In genomic region chr2:122294916-122295315, GRCm38 (mm10) we compare ENCODE assay signal across 26 mouse cellular contexts. TPM values are rescaled to one million over a fixed set of nuclear protein-coding genes. Genes with fewer than 3 reads are reported as not detected.
A peak's percentile ranks its signal among the peaks of the same experiment; 100 is the strongest.
DNase-seq lines count a peak whose midpoint lies in the region; ATAC-seq and TF ChIP-seq lines count a peak whose summit lies in the region.
"Had no signal": no experiment of that assay in that cellular context is flagged by ENCODE, and none has a peak within 500 bp of the region (broad histone marks: within the 10 kb centered on the region; RNA-seq: fewer than 3 reads in every experiment).

No protein-coding gene starts in this region.

- no peak overlapping the region for H3K4me2 ChIP-seq in hindbrain, embryonic 13.5 days
- H3K4me2 ChIP-seq in midbrain, postnatal 0 days (ENCODE audit: low read depth, low read length, poor library complexity, severe bottlenecking): no peak overlapping the region
- no peak overlapping the region for H3K4me2 ChIP-seq in midbrain, embryonic 14.5 days (ENCODE audit: low read length)
- no peak overlapping the region for H3K4me2 ChIP-seq in stomach, postnatal 0 days (replicated peaks; ENCODE audit: low read depth)
- H3K4me2 ChIP-seq: forebrain, embryonic 15.5 days; heart, embryonic 15.5 days; hindbrain, embryonic 15.5 days; lung, embryonic 15.5 days had no signal

- peak; percentile 8 for DNase-seq in hindbrain, embryonic 10.5 days (ENCODE audit: low spot score)
- no peak for DNase-seq in midbrain, postnatal 0 days (ENCODE audit: low spot score)
- DNase-seq in midbrain, embryonic 14.5 days: no peak
- peak; percentile 4 for DNase-seq in embryo, embryonic 9.5 days (ENCODE audit: extremely low spot score)
- DNase-seq in stomach, postnatal 0 days (ENCODE audit: low spot score): no peak
- DNase-seq in urinary bladder, postnatal 4 days (ENCODE audit: low spot score in 2 of 2): no peak
- DNase-seq in left cerebral cortex, adult 11 months (ENCODE audit: low spot score): no peak
- DNase-seq: adrenal gland, postnatal 25 days; cerebellum, adult 2 months; heart, adult 18-20 months; kidney, adult 8-10 months; kidney, postnatal 4 days; right cerebral cortex, postnatal 14 days had no signal

- 6% methylated on average over 7 of the region's 7 CpGs for WGBS in hindbrain, embryonic 10.5 days
- 4% methylated on average over 7 of the region's 7 CpGs for WGBS in hindbrain, embryonic 13.5 days
- WGBS in midbrain, postnatal 0 days: 6% methylated on average over 7 of the region's 7 CpGs
- WGBS in midbrain, embryonic 14.5 days: 8% methylated on average over 7 of the region's 7 CpGs
- WGBS in stomach, postnatal 0 days: 10% methylated on average over 7 of the region's 7 CpGs

- no peak overlapping the region for H3K4me3 ChIP-seq in hindbrain, embryonic 10.5 days
- no peak overlapping the region for H3K4me3 ChIP-seq in hindbrain, embryonic 13.5 days
- H3K4me3 ChIP-seq in midbrain, postnatal 0 days (ENCODE audit: low read depth, low read length): no peak overlapping the region
- H3K4me3 ChIP-seq in midbrain, embryonic 14.5 days (replicated peaks; ENCODE audit: low read depth, low read length): no peak overlapping the region
- no peak overlapping the region for H3K4me3 ChIP-seq in stomach, postnatal 0 days (ENCODE audit: low read depth, low read length)
- H3K4me3 ChIP-seq: erythroblast, embryonic 14.5 days; forebrain, embryonic 15.5 days; heart, embryonic 15.5 days; hindbrain, embryonic 15.5 days; lung, embryonic 15.5 days had no signal

- TF ChIP-seq CTCF in midbrain, postnatal 0 days (IDR thresholded peaks at IDR 0.05): peak; percentile 19; the same call in 1 of the 2 replicates
- peak; percentile 34 for TF ChIP-seq CTCF in stomach, postnatal 0 days (IDR thresholded peaks at IDR 0.05; ENCODE audit: low read depth)

- H3K27me3 ChIP-seq in hindbrain, embryonic 10.5 days (ENCODE audit: insufficient read depth, poor library complexity, severe bottlenecking): peaks cover 79% of the 10 kb centered on the region
- H3K27me3 ChIP-seq in hindbrain, embryonic 13.5 days: peaks cover 84% of the 10 kb centered on the region
- H3K27me3 ChIP-seq in midbrain, postnatal 0 days (ENCODE audit: insufficient read depth, low read length): peaks cover 50% of the 10 kb centered on the region
- H3K27me3 ChIP-seq in midbrain, embryonic 14.5 days (ENCODE audit: control insufficient read depth, insufficient read depth, low read length): peaks cover 59% of the 10 kb centered on the region
- H3K27me3 ChIP-seq in stomach, postnatal 0 days (ENCODE audit: control insufficient read depth, insufficient read depth, low read length): peaks cover 8% of the 10 kb centered on the region; the same call in 1 of the 2 replicates

- no peaks in the 10 kb centered on the region for H3K9me3 ChIP-seq in hindbrain, embryonic 10.5 days
- H3K9me3 ChIP-seq in hindbrain, embryonic 13.5 days: no peaks in the 10 kb centered on the region
- H3K9me3 ChIP-seq in midbrain, postnatal 0 days (ENCODE audit: low read length): no peaks in the 10 kb centered on the region
- H3K9me3 ChIP-seq in midbrain, embryonic 14.5 days (ENCODE audit: control insufficient read depth, low read length): no peaks in the 10 kb centered on the region
- no peaks in the 10 kb centered on the region for H3K9me3 ChIP-seq in stomach, postnatal 0 days (ENCODE audit: control insufficient read depth, low read length)
- H3K9me3 ChIP-seq: forebrain, embryonic 15.5 days; heart, embryonic 15.5 days; hindbrain, embryonic 15.5 days; lung, embryonic 15.5 days had no signal

- peaks cover 30% of the 10 kb centered on the region for H3K4me1 ChIP-seq in hindbrain, embryonic 10.5 days (replicated peaks)
- peaks cover 28% of the 10 kb centered on the region for H3K4me1 ChIP-seq in hindbrain, embryonic 13.5 days (replicated peaks)
- H3K4me1 ChIP-seq in midbrain, postnatal 0 days (ENCODE audit: insufficient read depth, low read length): peaks cover 16% of the 10 kb centered on the region
- H3K4me1 ChIP-seq in midbrain, embryonic 14.5 days (ENCODE audit: control insufficient read depth, insufficient read depth, low read length): peaks cover 13% of the 10 kb centered on the region
- H3K4me1 ChIP-seq in stomach, postnatal 0 days (replicated peaks; ENCODE audit: control insufficient read depth, insufficient read depth): no peaks in the 10 kb centered on the region

- TF ChIP-seq EP300 in stomach, postnatal 0 days (optimal IDR thresholded peaks at IDR 0.05): no peak

- H3K27ac ChIP-seq in hindbrain, embryonic 10.5 days: no peak overlapping the region
- no peak overlapping the region for H3K27ac ChIP-seq in hindbrain, embryonic 13.5 days
- H3K27ac ChIP-seq in midbrain, postnatal 0 days (ENCODE audit: low read depth, low read length): no peak overlapping the region
- no peak overlapping the region for H3K27ac ChIP-seq in midbrain, embryonic 14.5 days (replicated peaks; ENCODE audit: low read depth, low read length)
- H3K27ac ChIP-seq in stomach, postnatal 0 days (replicated peaks): no peak overlapping the region
- H3K27ac ChIP-seq: forebrain, embryonic 15.5 days; heart, embryonic 15.5 days; hindbrain, embryonic 15.5 days; lung, embryonic 15.5 days had no signal

- ATAC-seq in hindbrain, embryonic 13.5 days (ENCODE audit: low FRiP score): no peak
- ATAC-seq in midbrain, postnatal 0 days (ENCODE audit: low FRiP score): no peak
- ATAC-seq in midbrain, embryonic 14.5 days (ENCODE audit: low FRiP score, low TSS enrichment): no peak
- no peak for ATAC-seq in stomach, postnatal 0 days (ENCODE audit: low FRiP score, low TSS enrichment)
- ATAC-seq: forebrain, embryonic 15.5 days; midbrain, embryonic 16.5 days had no signal

- no peaks in the 10 kb centered on the region for H3K36me3 ChIP-seq in hindbrain, embryonic 10.5 days
- H3K36me3 ChIP-seq in hindbrain, embryonic 13.5 days: no peaks in the 10 kb centered on the region
- H3K36me3 ChIP-seq in midbrain, postnatal 0 days (ENCODE audit: insufficient read depth, low read length): no peaks in the 10 kb centered on the region
- no peaks in the 10 kb centered on the region for H3K36me3 ChIP-seq in midbrain, embryonic 14.5 days (ENCODE audit: control insufficient read depth, insufficient read depth, low read length)
- H3K36me3 ChIP-seq in stomach, postnatal 0 days (ENCODE audit: control insufficient read depth, insufficient read depth, low read length): no peaks in the 10 kb centered on the region
- H3K36me3 ChIP-seq: forebrain, embryonic 15.5 days; heart, embryonic 15.5 days; hindbrain, embryonic 15.5 days; lung, embryonic 15.5 days had no signal

- H3K9ac ChIP-seq in hindbrain, embryonic 13.5 days: no peak overlapping the region
- H3K9ac ChIP-seq in midbrain, postnatal 0 days (replicated peaks; ENCODE audit: low read length, poor library complexity, severe bottlenecking): no peak overlapping the region
- H3K9ac ChIP-seq in midbrain, embryonic 14.5 days (replicated peaks; ENCODE audit: low read length): no peak overlapping the region
- H3K9ac ChIP-seq in stomach, postnatal 0 days (ENCODE audit: low read length): no peak overlapping the region
- H3K9ac ChIP-seq: forebrain, embryonic 15.5 days; heart, embryonic 15.5 days; hindbrain, embryonic 15.5 days; lung, embryonic 15.5 days had no signal

RNA-seq across cellular contexts. Expression of gene Duox2, which starts 3.3 kb away (rescaled TPM):
- not detected in 2 replicates for polyA plus RNA-seq in hindbrain, embryonic 10.5 days (2016; fragmentation: Nextera tagmentation; extraction: Ambion mirVana)
- not detected in 2 replicates for polyA plus RNA-seq in hindbrain, embryonic 13.5 days (2015; fragmentation: Nextera tagmentation; extraction: Ambion mirVana)
- 0.05 and 0.14 TPM in 2 replicates for total RNA-seq in midbrain, postnatal 0 days (2014; rRNA removed)
- polyA plus RNA-seq in midbrain, postnatal 0 days (2015; fragmentation: Nextera tagmentation; extraction: Ambion mirVana): 0.09 and 0.17 TPM in 2 replicates
- polyA plus RNA-seq in midbrain, embryonic 14.5 days (2014; fragmentation: Nextera tagmentation; extraction: Ambion mirVana): 0.04 TPM in 1 of 2 replicates, not detected in the other
- 15.2 and 17.2 TPM in 2 replicates for polyA plus RNA-seq in stomach, postnatal 0 days (2015; fragmentation: Nextera tagmentation; extraction: Ambion mirVana)
- total RNA-seq: adrenal gland, postnatal 25 days; liver, adult 2 months had no signal
- polyA plus RNA-seq: erythroblast, embryonic 14.5 days; hindbrain, embryonic 15.5 days had no signal

RNA-seq across cellular contexts. Expression of gene Duoxa2, which starts 3.8 kb away (rescaled TPM):
- polyA plus RNA-seq in hindbrain, embryonic 10.5 days (2016; fragmentation: Nextera tagmentation; extraction: Ambion mirVana): not detected in 2 replicates
- not detected in 2 replicates for polyA plus RNA-seq in hindbrain, embryonic 13.5 days (2015; fragmentation: Nextera tagmentation; extraction: Ambion mirVana)
- total RNA-seq in midbrain, postnatal 0 days (2014; rRNA removed): 0.49 and 0.61 TPM in 2 replicates
- polyA plus RNA-seq in midbrain, postnatal 0 days (2015; fragmentation: Nextera tagmentation; extraction: Ambion mirVana): 0.43 and 0.82 TPM in 2 replicates
- 0.23 TPM in 1 of 2 replicates, not detected in the other for polyA plus RNA-seq in midbrain, embryonic 14.5 days (2014; fragmentation: Nextera tagmentation; extraction: Ambion mirVana)
- 98.8 and 101 TPM in 2 replicates for polyA plus RNA-seq in stomach, postnatal 0 days (2015; fragmentation: Nextera tagmentation; extraction: Ambion mirVana)
- total RNA-seq: adrenal gland, postnatal 25 days; layer of hippocampus, postnatal 14 days; left cerebral cortex, postnatal 14 days had no signal
- polyA plus RNA-seq: cerebellum, adult 2 months; cortical plate, adult 2 months; erythroblast, embryonic 14.5 days; heart, embryonic 15.5 days; liver, adult 2 months; lung, embryonic 15.5 days; spleen, adult 2 months had no signal

RNA-seq across cellular contexts. Expression of gene Duoxa1, which starts 18.6 kb away (rescaled TPM):
- not detected in 2 replicates for polyA plus RNA-seq in hindbrain, embryonic 10.5 days (2016; fragmentation: Nextera tagmentation; extraction: Ambion mirVana)
- 0.13 TPM in 1 of 2 replicates, not detected in the other for polyA plus RNA-seq in hindbrain, embryonic 13.5 days (2015; fragmentation: Nextera tagmentation; extraction: Ambion mirVana)
- not detected in 2 replicates for total RNA-seq in midbrain, postnatal 0 days (2014; rRNA removed)
- 0.41 and 0.44 TPM in 2 replicates for polyA plus RNA-seq in midbrain, postnatal 0 days (2015; fragmentation: Nextera tagmentation; extraction: Ambion mirVana)
- polyA plus RNA-seq in midbrain, embryonic 14.5 days (2014; fragmentation: Nextera tagmentation; extraction: Ambion mirVana): 0.25 TPM in 1 of 2 replicates, not detected in the other
- 17.3 and 19.4 TPM in 2 replicates for polyA plus RNA-seq in stomach, postnatal 0 days (2015; fragmentation: Nextera tagmentation; extraction: Ambion mirVana)
- total RNA-seq: adrenal gland, postnatal 25 days; layer of hippocampus, postnatal 14 days; left cerebral cortex, postnatal 14 days; liver, adult 2 months had no signal
- polyA plus RNA-seq: cerebellum, adult 2 months; erythroblast, embryonic 14.5 days; forebrain, embryonic 15.5 days; heart, embryonic 15.5 days; liver, adult 2 months; neural tube, embryonic 11.5 days; spleen, adult 2 months had no signal

RNA-seq across cellular contexts. Expression of gene Duox1, which starts 20.6 kb away (rescaled TPM):
- polyA plus RNA-seq in hindbrain, embryonic 10.5 days (2016; fragmentation: Nextera tagmentation; extraction: Ambion mirVana): 0.04 TPM in 1 of 2 replicates, not detected in the other
- 0.13 and 0.16 TPM in 2 replicates for polyA plus RNA-seq in hindbrain, embryonic 13.5 days (2015; fragmentation: Nextera tagmentation; extraction: Ambion mirVana)
- 0.24 and 0.33 TPM in 2 replicates for total RNA-seq in midbrain, postnatal 0 days (2014; rRNA removed)
- polyA plus RNA-seq in midbrain, postnatal 0 days (2015; fragmentation: Nextera tagmentation; extraction: Ambion mirVana): 0.11 and 0.16 TPM in 2 replicates
- 0.18 and 0.22 TPM in 2 replicates for polyA plus RNA-seq in midbrain, embryonic 14.5 days (2014; fragmentation: Nextera tagmentation; extraction: Ambion mirVana)
- 3.5 and 4.3 TPM in 2 replicates for polyA plus RNA-seq in stomach, postnatal 0 days (2015; fragmentation: Nextera tagmentation; extraction: Ambion mirVana)
- total RNA-seq: adrenal gland, postnatal 25 days; layer of hippocampus, postnatal 14 days; liver, adult 2 months had no signal
- polyA plus RNA-seq: cortical plate, adult 2 months; erythroblast, embryonic 14.5 days; liver, adult 2 months; spleen, adult 2 months had no signal

Comparison
In these comparisons a context has a peak if more than half of its experiments do, and no peak if none do; other contexts are left out.
1. DNase-seq: peak in hindbrain, embryonic 10.5 days (single experiment) and embryo, embryonic 9.5 days (single experiment); none in midbrain, postnatal 0 days (single experiment), midbrain, embryonic 14.5 days (single experiment), stomach, postnatal 0 days (single experiment), urinary bladder, postnatal 4 days (0 of 2) and left cerebral cortex, adult 11 months (single experiment).
2. RNA of gene Duox2, which starts 3.3 kb away (polyA plus RNA-seq): 15.2 to 17.2 TPM in stomach, postnatal 0 days; 0.09 to 0.17 TPM in midbrain, postnatal 0 days, 0.04 TPM in midbrain, embryonic 14.5 days, not detected in hindbrain, embryonic 13.5 days and not detected in hindbrain, embryonic 10.5 days; every median in the first group is over 10 times any median in the second.
3. RNA of gene Duoxa2, which starts 3.8 kb away (polyA plus RNA-seq): 98.8 to 101 TPM in stomach, postnatal 0 days; 0.43 to 0.82 TPM in midbrain, postnatal 0 days, not detected in hindbrain, embryonic 10.5 days, not detected in hindbrain, embryonic 13.5 days and 0.23 TPM in midbrain, embryonic 14.5 days; every median in the first group is over 10 times any median in the second.
4. RNA of gene Duoxa1, which starts 18.6 kb away (polyA plus RNA-seq): 17.3 to 19.4 TPM in stomach, postnatal 0 days; 0.41 to 0.44 TPM in midbrain, postnatal 0 days, 0.25 TPM in midbrain, embryonic 14.5 days, 0.13 TPM in hindbrain, embryonic 13.5 days and not detected in hindbrain, embryonic 10.5 days; every median in the first group is over 10 times any median in the second.